Mouse (Mus musculus) C2C12 (cell line): Measurements from ENCODE around the gene Uqcrc2. TPM values are rescaled to one million over a fixed set of nuclear protein-coding genes. Genes with fewer than 3 reads are reported as not detected.

Source experiments
- H3K27me3 ChIP-seq: one replicate; pipeline ENCODE4 v1.6.1; 2011; ENCODE audit not compliant: control insufficient read depth, insufficient read depth, insufficient read length
- H3K36me3 ChIP-seq: one replicate; pipeline ENCODE4 v1.6.1; 2011; ENCODE audit not compliant: control insufficient read depth, insufficient read depth
- H3K4me3 ChIP-seq: one replicate; pipeline ENCODE4 v1.5.1; 2011; ENCODE audit warnings: mild to moderate bottlenecking, control low read depth; ENCODE audit not compliant: poor library complexity, insufficient read depth, severe bottlenecking
- H3K79me2 ChIP-seq: one replicate; pipeline ENCODE4 v1.6.1; 2011; ENCODE audit not compliant: control insufficient read depth, insufficient read depth
- H3K79me3 ChIP-seq: one replicate; pipeline ENCODE4 v1.6.1; 2011; ENCODE audit warnings: low read depth, control low read depth
- H3ac ChIP-seq: one replicate; pipeline ENCODE3; 2011; ENCODE audit warnings: low read depth; ENCODE audit not compliant: control insufficient read depth, insufficient read length
- CEBPB ChIP-seq: IDR thresholded peaks from one replicate; pipeline ENCODE4 v1.6.1; 2011; ENCODE audit warnings: low read depth, mild to moderate bottlenecking, control low read depth, moderate library complexity
- CTCF ChIP-seq: IDR thresholded peaks from one replicate; pipeline ENCODE4 v1.5.1; 2011; ENCODE audit not compliant: control insufficient read depth, insufficient read depth, insufficient read length
- FOSL1 ChIP-seq: IDR thresholded peaks from one replicate; pipeline ENCODE4 v1.8.0; 2011; ENCODE audit warnings: mild to moderate bottlenecking, low read length; ENCODE audit not compliant: poor library complexity, insufficient read depth, severe bottlenecking
- MAX ChIP-seq: IDR thresholded peaks from one replicate; pipeline ENCODE4 v1.6.1; 2011; ENCODE audit warnings: mild to moderate bottlenecking, control low read depth
- MYOD1 ChIP-seq: IDR thresholded peaks from one replicate; pipeline ENCODE4 v1.6.1; 2011; ENCODE audit warnings: low read depth; ENCODE audit not compliant: control insufficient read depth, insufficient read length
- MYOG ChIP-seq: IDR thresholded peaks from one replicate; pipeline ENCODE4 v1.6.1; 2011; ENCODE audit not compliant: control insufficient read depth, insufficient read length; ENCODE audit errors: extremely low read depth
- USF1 ChIP-seq: IDR thresholded peaks from one replicate; pipeline ENCODE4 v1.6.1; 2011; ENCODE audit warnings: low read depth, mild to moderate bottlenecking, control low read depth, moderate library complexity
- polyA plus RNA-seq: library from polyadenylated mRNA; unstranded; fragments of >200 nt; fragmentation: generic; extraction: Trizol; gene quantifications from one replicate; pipeline ENCODE4 v1.2.1, GENCODE M21; 2012; ENCODE audit warnings: missing spikeins

Gene Uqcrc2
- polyA plus RNA-seq, 1 experiment: 109 TPM

DNA sequence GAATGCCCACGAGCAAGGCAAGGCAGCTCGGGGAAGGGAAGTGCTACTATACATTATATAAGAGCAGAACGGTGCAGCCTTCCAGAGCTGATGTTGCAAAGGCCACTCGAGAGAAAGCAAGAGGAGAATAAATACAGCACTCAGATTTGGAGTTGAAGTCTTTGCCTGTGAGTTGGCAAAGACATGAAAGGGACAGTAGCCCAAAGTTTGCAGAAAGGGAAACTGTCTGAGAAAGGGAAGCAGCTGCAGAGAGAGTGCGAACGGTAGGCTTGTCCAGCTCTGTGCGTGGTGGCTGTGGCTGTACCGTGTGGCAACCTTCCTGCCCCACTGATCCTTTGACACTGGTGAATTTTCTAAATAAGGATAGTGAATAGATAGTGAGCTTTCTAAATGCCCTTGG lies 44.0 kb downstream of the Uqcrc2 start:
- no peak for TF ChIP-seq MAX
- no peak for TF ChIP-seq USF1
- TF ChIP-seq CEBPB: no peak
- TF ChIP-seq FOSL1: no peak
- no peak for TF ChIP-seq MYOG
- no peak for TF ChIP-seq CTCF
- no peak for TF ChIP-seq MYOD1
- no peak overlapping the region for H3K4me3 ChIP-seq
- H3K79me3 ChIP-seq: peaks cover 57% of the 10 kb centered on the region
- H3K36me3 ChIP-seq: no peaks in the 10 kb centered on the region
- no peaks in the 10 kb centered on the region for H3K27me3 ChIP-seq
- no peak overlapping the region for H3ac ChIP-seq
- peaks cover 73% of the 10 kb centered on the region for H3K79me2 ChIP-seq

DNA sequence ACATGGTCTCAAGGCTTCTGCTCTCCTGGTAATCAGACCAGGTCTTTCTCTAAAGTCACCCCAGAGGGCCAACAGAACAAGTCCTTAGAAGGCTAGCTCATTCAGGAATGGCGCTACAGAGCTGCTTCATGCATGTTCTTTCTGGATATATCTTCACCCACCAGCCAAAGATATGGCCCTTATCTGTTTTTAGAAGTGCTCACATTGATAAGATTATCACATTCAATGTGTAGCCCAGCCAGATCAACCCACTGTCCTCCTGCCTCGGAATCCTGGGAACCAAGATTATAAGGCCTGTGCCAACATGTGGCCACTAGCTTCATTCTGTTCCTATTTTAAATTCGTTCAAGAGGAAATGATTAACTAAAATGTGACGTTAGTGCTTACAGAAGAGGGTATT lies 47.0 kb downstream of the Uqcrc2 start:
- Histone ChIP-seq H3K79me3 (peaks cover 78% of the 10 kb centered on the region), H3K36me3 (no peaks in the 10 kb centered on the region), H3K79me2 (peaks cover 96% of the 10 kb centered on the region), H3K27me3 (no peaks in the 10 kb centered on the region), H3K4me3 (no peak overlapping the region), H3ac (no peak overlapping the region)
- TF ChIP-seq MYOD1: no peak
- TF ChIP-seq MYOG: no peak
- no peak for TF ChIP-seq CEBPB
- TF ChIP-seq FOSL1: no peak
- no peak for TF ChIP-seq CTCF
- TF ChIP-seq USF1: no peak
- TF ChIP-seq MAX: no peak

DNA sequence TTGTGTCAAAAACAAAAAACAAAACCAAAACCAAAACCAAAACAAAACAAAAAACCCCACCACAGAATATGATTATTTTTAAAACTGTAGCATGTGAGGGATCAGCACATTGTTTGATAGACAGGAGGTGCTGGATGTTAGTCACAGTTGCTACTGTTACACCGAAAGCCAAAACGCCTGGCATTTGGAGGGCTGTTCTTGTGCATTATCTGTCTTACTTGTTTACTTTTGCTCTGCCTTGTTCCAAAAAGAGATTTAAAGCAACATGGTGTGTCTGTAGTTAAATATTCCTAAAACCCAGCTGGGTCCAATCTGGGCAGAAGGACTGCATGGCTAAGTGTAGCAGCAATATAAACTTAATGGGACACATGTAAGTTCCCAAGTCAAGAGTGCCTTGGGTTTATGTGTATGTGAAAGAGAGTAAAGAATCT lies 49.8 kb downstream of the Uqcrc2 start:
- peaks cover 100% of the 10 kb centered on the region for H3K79me2 ChIP-seq
- no peak overlapping the region for H3ac ChIP-seq
- no peaks in the 10 kb centered on the region for H3K27me3 ChIP-seq
- no peak overlapping the region for H3K4me3 ChIP-seq
- H3K79me3 ChIP-seq: peaks cover 71% of the 10 kb centered on the region
- no peaks in the 10 kb centered on the region for H3K36me3 ChIP-seq
- TF ChIP-seq FOSL1: no peak
- TF ChIP-seq USF1: no peak
- TF ChIP-seq CTCF: no peak
- TF ChIP-seq MYOG: no peak
- no peak for TF ChIP-seq MAX
- TF ChIP-seq MYOD1: no peak
- no peak for TF ChIP-seq CEBPB

DNA sequence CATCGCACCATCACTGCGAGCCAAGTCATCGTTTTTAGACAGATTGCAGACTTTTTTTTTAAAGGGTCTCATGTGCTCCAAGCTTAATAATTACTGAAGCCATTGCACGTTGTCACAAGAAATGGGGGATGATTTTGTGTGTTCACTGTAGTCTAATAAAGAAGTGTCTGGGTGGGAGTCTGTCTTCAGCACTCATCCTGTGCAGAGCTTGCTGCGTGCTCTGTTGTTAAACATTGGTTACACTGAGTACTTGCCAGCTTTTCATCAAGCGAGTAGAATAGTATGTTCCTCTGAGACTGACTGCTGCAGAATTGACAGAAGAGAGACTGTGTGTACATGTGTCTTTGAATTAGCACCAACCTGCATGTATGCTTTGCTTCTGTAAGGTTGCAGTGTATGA lies 50.3 kb downstream of the Uqcrc2 start:
- TF ChIP-seq MAX (no peak), USF1 (no peak), CEBPB (no peak), MYOG (no peak), MYOD1 (no peak), FOSL1 (no peak), CTCF (no peak)
- H3K79me2 ChIP-seq: peaks cover 100% of the 10 kb centered on the region
- H3K4me3 ChIP-seq: no peak overlapping the region
- peaks cover 70% of the 10 kb centered on the region for H3K79me3 ChIP-seq
- no peaks in the 10 kb centered on the region for H3K36me3 ChIP-seq
- no peaks in the 10 kb centered on the region for H3K27me3 ChIP-seq
- no peak overlapping the region for H3ac ChIP-seq

DNA sequence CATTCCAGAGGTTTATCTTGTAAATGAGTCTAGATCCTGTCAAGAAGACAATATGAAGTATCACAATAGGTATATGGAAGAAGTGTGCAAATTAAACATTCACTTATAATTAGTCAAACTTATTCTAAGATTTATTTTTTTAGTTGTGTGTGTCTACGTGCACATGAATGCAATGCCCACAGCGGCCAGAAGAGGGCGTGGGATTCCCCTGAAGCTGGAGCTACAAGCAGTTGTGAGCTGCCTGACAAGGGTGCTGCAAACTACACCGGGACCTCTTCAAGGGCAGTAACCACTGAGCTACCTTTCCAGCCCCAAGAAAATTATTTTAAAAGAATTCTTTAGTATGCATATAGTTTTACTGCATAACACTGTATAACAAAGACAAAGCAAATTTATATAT lies 55.7 kb downstream of the Uqcrc2 start:
- Histone ChIP-seq H3K79me3 (peaks cover 36% of the 10 kb centered on the region), H3K4me3 (no peak overlapping the region), H3K36me3 (peaks cover 8% of the 10 kb centered on the region), H3K27me3 (no peaks in the 10 kb centered on the region), H3K79me2 (peaks cover 85% of the 10 kb centered on the region), H3ac (no peak overlapping the region)
- TF ChIP-seq FOSL1 (no peak), MAX (no peak), MYOG (no peak), MYOD1 (no peak), CTCF (no peak), CEBPB (no peak), USF1 (no peak)

DNA sequence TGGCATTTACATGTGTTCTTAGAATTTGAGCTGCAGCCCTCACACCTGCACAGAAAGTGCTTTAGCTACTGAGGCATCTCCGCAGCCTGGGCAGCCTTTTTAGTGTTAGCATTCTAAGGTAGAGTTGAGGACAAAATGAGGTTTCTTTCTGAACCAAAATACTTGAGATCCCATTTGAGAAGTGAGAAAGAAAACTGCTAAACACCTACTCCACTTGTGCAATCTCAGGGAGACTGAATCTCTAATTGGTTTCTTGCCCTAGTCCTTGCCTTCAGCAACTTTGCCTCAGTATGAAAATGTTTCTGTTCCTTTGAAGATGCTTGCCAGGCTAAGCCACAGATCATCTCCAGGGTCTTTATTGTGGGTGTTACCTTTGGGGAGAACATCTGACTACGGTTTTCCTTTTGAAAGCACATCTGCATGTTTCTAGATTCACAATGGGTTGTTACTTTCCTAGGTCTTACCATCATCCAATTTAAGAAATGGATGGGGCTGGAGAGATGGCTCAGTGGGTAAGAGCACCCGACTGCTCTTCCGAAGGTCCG lies 58.9 kb downstream of the Uqcrc2 start:
- Histone ChIP-seq H3K36me3 (peaks cover 12% of the 10 kb centered on the region), H3K27me3 (no peaks in the 10 kb centered on the region), H3K79me2 (peaks cover 80% of the 10 kb centered on the region), H3K4me3 (no peak overlapping the region), H3K79me3 (peaks cover 34% of the 10 kb centered on the region), H3ac (no peak overlapping the region)
- TF ChIP-seq MYOG (no peak), MYOD1 (no peak), USF1 (no peak), CEBPB (no peak), MAX (no peak), CTCF (no peak), FOSL1 (no peak)
